Mouse (Mus musculus) lung, postnatal 14 days (tissue): Measurements from ENCODE around the gene Pin1rt1.

Experiments
- DNase-seq: peaks from one replicate; pipeline ENCODE4 v3.0.0; 2021

The Pin1rt1 gene

GRCm38 (mm10) chr2:104716279-104716678 is at the start of gene Pin1rt1:
Gene Pin1rt1 (minus strand): TSS chr2:104716379.
- no peak for DNase-seq

- DNase-seq = no peak
Observed at GRCm38 (mm10) chr2:104764018-104764417, 47.8 kb upstream of the Pin1rt1 start.

- DNase-seq = no peak
Observed at GRCm38 (mm10) chr2:104763134-104763703, 47.0 kb upstream of the Pin1rt1 start.

- peak; percentile 37 for DNase-seq
Observed at GRCm38 (mm10) chr2:104750611-104751010, 34.4 kb upstream of the Pin1rt1 start.

- DNase-seq = no peak
Observed at GRCm38 (mm10) chr2:104748652-104749183, 32.5 kb upstream of the Pin1rt1 start.

GRCm38 (mm10) chr2:104746251-104746650 is 30.1 kb upstream of the Pin1rt1 start:
- peak; percentile 9 for DNase-seq

- DNase-seq = no peak
Observed at GRCm38 (mm10) chr2:104743971-104744370, 27.8 kb upstream of the Pin1rt1 start.

GRCm38 (mm10) chr2:104743160-104743559 is 27.0 kb upstream of the Pin1rt1 start:
- DNase-seq = peak; percentile 30

GRCm38 (mm10) chr2:104742741-104743064 is 26.5 kb upstream of the Pin1rt1 start, which contains the start of gene Depdc7:
Gene Depdc7 (minus strand): TSS chr2:104742878.
- peak; percentile 91 for DNase-seq

- no peak for DNase-seq
Observed at GRCm38 (mm10) chr2:104741896-104742740, 25.9 kb upstream of the Pin1rt1 start.

- no peak for DNase-seq
Observed at GRCm38 (mm10) chr2:104741015-104741758, 25.0 kb upstream of the Pin1rt1 start.

GRCm38 (mm10) chr2:104740248-104740949 is 24.2 kb upstream of the Pin1rt1 start:
- DNase-seq = no peak

- DNase-seq = no peak
Observed at GRCm38 (mm10) chr2:104739691-104740090, 23.5 kb upstream of the Pin1rt1 start.

GRCm38 (mm10) chr2:104736241-104736640 is 20.1 kb upstream of the Pin1rt1 start:
- DNase-seq = no peak

GRCm38 (mm10) chr2:104732562-104733256 is 16.5 kb upstream of the Pin1rt1 start:
- no peak for DNase-seq

GRCm38 (mm10) chr2:104732033-104732444 is 15.9 kb upstream of the Pin1rt1 start:
- DNase-seq = no peak

GRCm38 (mm10) chr2:104727369-104727768 is 11.2 kb upstream of the Pin1rt1 start:
- no peak for DNase-seq

GRCm38 (mm10) chr2:104722021-104722420 is 5.8 kb upstream of the Pin1rt1 start:
- no peak for DNase-seq

GRCm38 (mm10) chr2:104717827-104718226 is 1.6 kb upstream of the Pin1rt1 start:
- no peak for DNase-seq

GRCm38 (mm10) chr2:104717231-104717735 is 1.1 kb upstream of the Pin1rt1 start:
- no peak for DNase-seq

- no peak for DNase-seq
Observed at GRCm38 (mm10) chr2:104714254-104714691, 1.9 kb downstream of the Pin1rt1 start.

GRCm38 (mm10) chr2:104712486-104712809 is 3.7 kb downstream of the Pin1rt1 start:
- no peak for DNase-seq
